In genomic region chr1:66817865-66818315, GRCm38 (mm10) we compare ENCODE assay signal across 8 mouse cellular contexts. TPM values are rescaled to one million over a fixed set of nuclear protein-coding genes. Genes with fewer than 3 reads are reported as not detected.
DNase-seq lines count a peak whose midpoint lies in the region; ATAC-seq and TF ChIP-seq lines count a peak whose summit lies in the region.

No protein-coding gene starts in this region.

- under 1% methylated on average over 20 of the region's 20 CpGs for WGBS in kidney, embryonic 15.5 days
- under 1% methylated on average over 20 of the region's 20 CpGs for WGBS in stomach, embryonic 14.5 days

- peak overlapping the region; percentile 83 for H3K4me2 ChIP-seq in kidney, embryonic 15.5 days
- H3K4me2 ChIP-seq in stomach, embryonic 14.5 days (replicated peaks; ENCODE audit: low read depth, low read length): peak overlapping the region; percentile 52

- H3K4me1 ChIP-seq in kidney, embryonic 15.5 days: peaks cover 7% of the 10 kb centered on the region; the same call in 1 of the 2 replicates
- peaks cover 3 to 7% of the 10 kb centered on the region in 2 experiments for H3K4me1 ChIP-seq in MEL (ENCODE audit: control insufficient read depth in 1 of 2, insufficient read depth in 2 of 2, low read length in 2 of 2)
- peaks cover 32% of the 10 kb centered on the region for H3K4me1 ChIP-seq in erythroblast, embryonic 14.5 days (ENCODE audit: control insufficient read depth)
- H3K4me1 ChIP-seq in stomach, embryonic 14.5 days (ENCODE audit: control insufficient read depth, insufficient read depth, low read length): peaks cover 8% of the 10 kb centered on the region; the same call in 1 of the 2 replicates

- ATAC-seq in kidney, embryonic 15.5 days (replicated peaks; ENCODE audit: low FRiP score): peak; percentile 59
- peak; percentile 54 for ATAC-seq in stomach, embryonic 14.5 days (ENCODE audit: insufficient number of reproducible peaks, insufficient read depth, low FRiP score, low read depth)

- H3K4me3 ChIP-seq in kidney, embryonic 15.5 days (replicated peaks): peak overlapping the region; percentile 67
- peak overlapping the region; percentile 91 to 97 for H3K4me3 ChIP-seq in MEL (ENCODE audit: control insufficient read depth in 1 of 2, insufficient read depth in 1 of 2, low read depth in 2 of 2, low read length in 2 of 2)
- H3K4me3 ChIP-seq in erythroblast, embryonic 14.5 days (replicated peaks): peak overlapping the region; percentile 93
- H3K4me3 ChIP-seq in stomach, embryonic 14.5 days (ENCODE audit: low read depth, low read length): peak overlapping the region; percentile 72

- H3K9me3 ChIP-seq in kidney, embryonic 15.5 days (replicated peaks): no peaks in the 10 kb centered on the region
- H3K9me3 ChIP-seq in MEL (replicated peaks; ENCODE audit: insufficient read depth, low read length): no peaks in the 10 kb centered on the region
- H3K9me3 ChIP-seq in erythroblast, embryonic 14.5 days (ENCODE audit: control insufficient read depth, low read length): no peaks in the 10 kb centered on the region
- H3K9me3 ChIP-seq in stomach, embryonic 14.5 days (ENCODE audit: control insufficient read depth, low read depth, low read length): no peaks in the 10 kb centered on the region

- no peak for TF ChIP-seq CTCF in MEL (IDR thresholded peaks at IDR 0.05 in 2 of 3, conservative IDR thresholded peaks at IDR 0.05 in 1 of 3; ENCODE audit: control insufficient read depth in 1 of 3, insufficient read depth in 1 of 3, low read depth in 2 of 3, low read length in 3 of 3, poor library complexity in 1 of 3, severe bottlenecking in 1 of 3)

- TF ChIP-seq EP300 in MEL (IDR thresholded peaks at IDR 0.05; ENCODE audit: low read depth in 1 of 2, low read length in 2 of 2): no peak

- DNase-seq in kidney, adult 11 months: no peak
- DNase-seq in MEL (ENCODE audit: low read depth, low spot score) (no peak), liver (peak; percentile 35)
- DNase-seq in right cerebral cortex, postnatal 4 days: no peak
- no peak for DNase-seq in layer of hippocampus, adult 8-10 months (ENCODE audit: low spot score in 2 of 2)

- peaks cover 14% of the 10 kb centered on the region; the same call in 1 of the 2 replicates for H3K27me3 ChIP-seq in kidney, embryonic 15.5 days
- H3K27me3 ChIP-seq in MEL (ENCODE audit: control insufficient read depth in 1 of 2, insufficient read depth in 2 of 2, low read length in 2 of 2): no peaks in the 10 kb centered on the region
- peaks cover 3% of the 10 kb centered on the region for H3K27me3 ChIP-seq in erythroblast, embryonic 14.5 days (ENCODE audit: control insufficient read depth)
- no peaks in the 10 kb centered on the region for H3K27me3 ChIP-seq in stomach, embryonic 14.5 days (ENCODE audit: control insufficient read depth, insufficient read depth, low read length)

- no peak for TF ChIP-seq POLR2A in MEL (IDR thresholded peaks at IDR 0.05; ENCODE audit: control insufficient read depth in 1 of 2, insufficient read depth in 1 of 2, low read depth in 1 of 2, low read length in 2 of 2, poor library complexity in 1 of 2)

- peak overlapping the region; percentile 56 for H3K9ac ChIP-seq in kidney, embryonic 15.5 days
- peak overlapping the region; percentile 88 for H3K9ac ChIP-seq in MEL (ENCODE audit: control insufficient read depth, low read depth, low read length, poor library complexity, severe bottlenecking)
- peak overlapping the region; percentile 81 for H3K9ac ChIP-seq in stomach, embryonic 14.5 days (replicated peaks; ENCODE audit: low read depth, low read length)

- no peaks in the 10 kb centered on the region for H3K36me3 ChIP-seq in kidney, embryonic 15.5 days
- peaks cover 0 to 9% of the 10 kb centered on the region in 2 experiments; a peak in 2 of 4 replicates for H3K36me3 ChIP-seq in MEL (ENCODE audit: control insufficient read depth in 1 of 2, insufficient read depth in 2 of 2, low read length in 2 of 2)
- no peaks in the 10 kb centered on the region for H3K36me3 ChIP-seq in erythroblast, embryonic 14.5 days (ENCODE audit: control insufficient read depth)
- no peaks in the 10 kb centered on the region for H3K36me3 ChIP-seq in stomach, embryonic 14.5 days (ENCODE audit: control insufficient read depth, insufficient read depth, low read length)

- H3K79me2 ChIP-seq in MEL (ENCODE audit: control insufficient read depth, insufficient read depth, low read length, poor library complexity): peaks cover 5% of the 10 kb centered on the region; the same call in 1 of the 2 replicates

- no peak for TF ChIP-seq RAD21 in MEL (IDR thresholded peaks at IDR 0.05; ENCODE audit: low read depth, low read length)

- peak overlapping the region; percentile 98 for H3K27ac ChIP-seq in kidney, embryonic 15.5 days
- H3K27ac ChIP-seq in MEL (ENCODE audit: control insufficient read depth, low read depth, low read length): no peak overlapping the region; the same call in 1 of the 2 replicates
- no peak overlapping the region for H3K27ac ChIP-seq in stomach, embryonic 14.5 days (ENCODE audit: low read length)

TF ChIP-seq in MEL, 35 proteins besides CTCF, POLR2A, EP300 and RAD21:
- TF ChIP-seq USF1 (IDR thresholded peaks at IDR 0.05; ENCODE audit: low read depth, low read length) (no peak), MXI1 (IDR thresholded peaks at IDR 0.05; ENCODE audit: low read depth, low read length) (no peak), CHD1 (IDR thresholded peaks at IDR 0.05; ENCODE audit: low read depth, low read length) (no peak), SMC3 (IDR thresholded peaks at IDR 0.05; ENCODE audit: low read depth, low read length) (no peak), NELFE (IDR thresholded peaks at IDR 0.05; ENCODE audit: low read depth, low read length) (no peak; the same call in 1 of the 2 replicates), POLR2AphosphoS2 (IDR thresholded peaks at IDR 0.05; ENCODE audit: low read length) (no peak), ZC3H11A (IDR thresholded peaks at IDR 0.05; ENCODE audit: low read depth, low read length) (no peak), ELF1 (IDR thresholded peaks at IDR 0.05; ENCODE audit: low read depth, low read length) (no peak), ZKSCAN1 (IDR thresholded peaks at IDR 0.05; ENCODE audit: low read depth, low read length) (no peak), GATA1 (IDR thresholded peaks at IDR 0.05; ENCODE audit: low read depth, low read length) (no peak), BHLHE40 (IDR thresholded peaks at IDR 0.05; ENCODE audit: borderline replicate concordance, low read depth, low read length) (no peak), MEF2A (IDR thresholded peaks at IDR 0.05; ENCODE audit: extremely low read depth, insufficient replicate concordance, low read depth, low read length, poor library complexity, severe bottlenecking) (peak; percentile 74; the same call in 1 of the 2 replicates), UBTF (IDR thresholded peaks at IDR 0.05; ENCODE audit: borderline replicate concordance, insufficient read depth, low read depth, low read length) (no peak), E2F4 (IDR thresholded peaks at IDR 0.05; ENCODE audit: borderline replicate concordance, low read depth, low read length) (no peak), MAFK (IDR thresholded peaks at IDR 0.05; ENCODE audit: borderline replicate concordance, low read depth, low read length) (no peak), MAX (IDR thresholded peaks at IDR 0.05; ENCODE audit: low read length) (no peak), CHD2 (IDR thresholded peaks at IDR 0.05; ENCODE audit: low read length) (no peak), USF2 (IDR thresholded peaks at IDR 0.05; ENCODE audit: borderline replicate concordance in 1 of 2, insufficient read depth in 1 of 2, low read depth in 1 of 2, low read length in 2 of 2) (no peak), SIN3A (IDR thresholded peaks at IDR 0.05; ENCODE audit: low read length) (peak; percentile 40; the same call in 1 of the 2 replicates), ZNF384 (IDR thresholded peaks at IDR 0.05; ENCODE audit: low read depth, low read length) (no peak), ETS1 (IDR thresholded peaks at IDR 0.05; ENCODE audit: low read depth, low read length) (peak; percentile 45; the same call in 1 of the 2 replicates), MYB (IDR thresholded peaks at IDR 0.05; ENCODE audit: low read depth, low read length) (no peak), RCOR1 (IDR thresholded peaks at IDR 0.05; ENCODE audit: low read depth, low read length) (no peak), ZMIZ1 (IDR thresholded peaks at IDR 0.05; ENCODE audit: low read depth, low read length) (no peak), MAZ (IDR thresholded peaks at IDR 0.05; ENCODE audit: low read depth, low read length) (no peak), TAL1 (IDR thresholded peaks at IDR 0.05; ENCODE audit: low read length) (no peak)

RNA-seq across cellular contexts. Expression of gene Kansl1l, which starts 0.5 kb away (rescaled TPM):
- 16.3 and 20.1 TPM in 2 replicates for polyA plus RNA-seq in kidney, embryonic 15.5 days (2015; fragmentation: Nextera tagmentation; extraction: Ambion mirVana)
- total RNA-seq in MEL (2012; rRNA removed): 1.8 and 1.9 TPM in 2 replicates
- 1 to 10 TPM in 1 of 2 experiments, not detected in 1; 1.9 TPM for polyA plus RNA-seq in MEL (2012; ENCODE audit: insufficient read depth in 1 of 2, insufficient read length in 2 of 2, low read depth in 1 of 2, low replicate concordance in 2 of 2, missing spikeins in 1 of 2)
- 0.14 TPM in 1 of 2 replicates, not detected in the other for polyA plus RNA-seq in erythroblast, embryonic 14.5 days (2012)
- 16.1 and 17.2 TPM in 2 replicates for polyA plus RNA-seq in stomach, embryonic 14.5 days (2014; fragmentation: Nextera tagmentation; extraction: Ambion mirVana)
- 10 to 100 TPM; 20.3 to 22.5 (median 20.9) TPM for total RNA-seq in layer of hippocampus, adult 8-10 months (2022)

RNA-seq across cellular contexts. Expression of gene Acadl, which starts 45.2 kb away (rescaled TPM):
- 121 and 125 TPM in 2 replicates for polyA plus RNA-seq in kidney, embryonic 15.5 days (2015; fragmentation: Nextera tagmentation; extraction: Ambion mirVana)
- 0.07 and 0.12 TPM in 2 replicates for total RNA-seq in MEL (2012; rRNA removed)
- polyA plus RNA-seq in MEL (2012; ENCODE audit: insufficient read depth in 1 of 2, insufficient read length in 2 of 2, low read depth in 1 of 2, low replicate concordance in 2 of 2, missing spikeins in 1 of 2): under 1 TPM in 1 of 2 experiments, not detected in 1; 0.32 TPM
- 0.47 and 0.61 TPM in 2 replicates for polyA plus RNA-seq in erythroblast, embryonic 14.5 days (2012)
- 100 and 114 TPM in 2 replicates for polyA plus RNA-seq in stomach, embryonic 14.5 days (2014; fragmentation: Nextera tagmentation; extraction: Ambion mirVana)
- 10 to 100 TPM; 32.9 to 37.0 (median 33.7) TPM for total RNA-seq in layer of hippocampus, adult 8-10 months (2022)

Comparison
In these comparisons a context has a peak if more than half of its experiments do, and no peak if none do; other contexts are left out.
1. RNA of gene Acadl, which starts 45.2 kb away (polyA plus RNA-seq): 121 to 125 TPM in kidney, embryonic 15.5 days and 100 to 114 TPM in stomach, embryonic 14.5 days; 0.47 to 0.61 TPM in erythroblast, embryonic 14.5 days and 0.32 TPM in MEL; every median in the first group is over 10 times any median in the second.
2. Peak in every context shown above with its lines, with median percentiles within 50 percentile points of each other: H3K4me3 ChIP-seq and H3K9ac ChIP-seq.